Mouse (Mus musculus) ES-Bruce4 (cell line): ENCODE measurements around the gene Lpcat1.

Experiments used
- CTCF ChIP-seq: IDR thresholded peaks from one replicate; pipeline ENCODE4 v1.8.1; 2011; ENCODE audit warnings: low read depth, low read length
- EP300 ChIP-seq: IDR thresholded peaks from 2 replicates; pipeline ENCODE4 v1.6.1; 2011; ENCODE audit warnings: low read depth, low read length; ENCODE audit not compliant: insufficient read depth
- POLR2A ChIP-seq: IDR thresholded peaks from one replicate; pipeline ENCODE4 v1.8.1; 2011; ENCODE audit warnings: low read length; ENCODE audit not compliant: insufficient read depth

DNA sequence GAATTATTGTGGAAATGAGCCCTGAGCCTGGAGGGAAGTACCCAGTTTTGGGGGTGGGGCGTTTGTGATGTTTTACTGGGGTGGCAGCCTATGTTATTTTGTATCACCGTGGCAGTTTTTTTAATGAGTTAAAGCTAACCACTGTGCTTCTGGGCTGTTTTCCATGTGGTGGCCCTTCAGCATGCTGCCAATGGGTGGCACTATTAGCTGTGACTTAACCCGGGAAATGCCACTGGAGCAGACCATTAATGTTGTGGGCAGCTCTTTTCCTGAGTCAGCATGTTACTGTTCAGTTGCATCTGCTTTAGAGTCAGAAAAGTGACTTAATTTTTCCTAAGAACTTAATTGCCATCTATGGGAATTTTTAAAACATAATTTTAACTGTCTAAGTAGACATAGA lies 5.5 kb downstream of the Lpcat1 start:
- TF ChIP-seq CTCF (no peak), EP300 (no peak), POLR2A (no peak)
